Mouse (Mus musculus): ENCODE results near the gene Lpp. TPM values are rescaled to one million over a fixed set of nuclear protein-coding genes. Genes with fewer than 3 reads are reported as not detected.

The Lpp gene
- polyA plus RNA-seq, 1 experiment from 2014 or later = 11.5 TPM

- H3K9me3 ChIP-seq = no peaks in the 10 kb centered on the region
- H3K36me3 ChIP-seq = no peaks in the 10 kb centered on the region
- WGBS = 82% methylated on average over 2 of the region's 2 CpGs
- H3K9ac ChIP-seq = no peak overlapping the region
- no peak for ATAC-seq (ENCODE audit: low FRiP score, low read depth)
- H3K27ac ChIP-seq (replicated peaks) = no peak overlapping the region
- H3K4me1 ChIP-seq (replicated peaks) = no peaks in the 10 kb centered on the region
- no peak overlapping the region for H3K4me3 ChIP-seq
- no peaks in the 10 kb centered on the region for H3K27me3 ChIP-seq
- no peak overlapping the region for H3K4me2 ChIP-seq
Observed at GRCm38 (mm10) chr16:24577798-24578197, 184.5 kb downstream of the Lpp start.

- 85% methylated on average over 2 of the region's 2 CpGs for WGBS
- Histone ChIP-seq H3K9me3 (no peaks in the 10 kb centered on the region), H3K4me3 (no peak overlapping the region)
Observed at GRCm38 (mm10) chr16:24582847-24583246, 189.5 kb downstream of the Lpp start.

GRCm38 (mm10) chr16:24593535-24593934, 200.2 kb downstream of the Lpp start:
- Histone ChIP-seq H3K4me1 (replicated peaks) (no peaks in the 10 kb centered on the region), H3K27ac (replicated peaks) (no peak overlapping the region), H3K36me3 (no peaks in the 10 kb centered on the region), H3K9me3 (no peaks in the 10 kb centered on the region), H3K4me2 (no peak overlapping the region), H3K27me3 (no peaks in the 10 kb centered on the region), H3K4me3 (no peak overlapping the region), H3K9ac (no peak overlapping the region)
- no peak for ATAC-seq (ENCODE audit: low FRiP score, low read depth)
- 84% methylated on average over 4 of the region's 4 CpGs for WGBS

More at GRCm38 (mm10) chr16:24582847-24583246, 189.5 kb downstream of the Lpp start:
- Histone ChIP-seq H3K9ac (no peak overlapping the region), H3K36me3 (no peaks in the 10 kb centered on the region), H3K4me2 (no peak overlapping the region), H3K27me3 (no peaks in the 10 kb centered on the region), H3K4me1 (replicated peaks) (no peaks in the 10 kb centered on the region), H3K27ac (replicated peaks) (no peak overlapping the region)
- no peak for ATAC-seq (ENCODE audit: low FRiP score, low read depth)

- Histone ChIP-seq H3K4me2 (no peak overlapping the region), H3K27ac (replicated peaks) (no peak overlapping the region), H3K4me3 (no peak overlapping the region), H3K36me3 (no peaks in the 10 kb centered on the region), H3K4me1 (replicated peaks) (no peaks in the 10 kb centered on the region), H3K9ac (no peak overlapping the region), H3K9me3 (no peaks in the 10 kb centered on the region), H3K27me3 (no peaks in the 10 kb centered on the region)
- no peak for ATAC-seq (ENCODE audit: low FRiP score, low read depth)
- 84% methylated on average over 5 of the region's 5 CpGs for WGBS
Observed at GRCm38 (mm10) chr16:24594508-24594907, 201.2 kb downstream of the Lpp start.

GRCm38 (mm10) chr16:24595493-24595892, 202.2 kb downstream of the Lpp start:
- no peaks in the 10 kb centered on the region for H3K36me3 ChIP-seq
- H3K27ac ChIP-seq (replicated peaks) = no peak overlapping the region
- H3K9ac ChIP-seq = no peak overlapping the region
- H3K4me1 ChIP-seq (replicated peaks) = no peaks in the 10 kb centered on the region
- H3K4me2 ChIP-seq = no peak overlapping the region
- H3K9me3 ChIP-seq = no peaks in the 10 kb centered on the region
- no peak for ATAC-seq (ENCODE audit: low FRiP score, low read depth)
- H3K27me3 ChIP-seq = no peaks in the 10 kb centered on the region
- no peak overlapping the region for H3K4me3 ChIP-seq

DNA sequence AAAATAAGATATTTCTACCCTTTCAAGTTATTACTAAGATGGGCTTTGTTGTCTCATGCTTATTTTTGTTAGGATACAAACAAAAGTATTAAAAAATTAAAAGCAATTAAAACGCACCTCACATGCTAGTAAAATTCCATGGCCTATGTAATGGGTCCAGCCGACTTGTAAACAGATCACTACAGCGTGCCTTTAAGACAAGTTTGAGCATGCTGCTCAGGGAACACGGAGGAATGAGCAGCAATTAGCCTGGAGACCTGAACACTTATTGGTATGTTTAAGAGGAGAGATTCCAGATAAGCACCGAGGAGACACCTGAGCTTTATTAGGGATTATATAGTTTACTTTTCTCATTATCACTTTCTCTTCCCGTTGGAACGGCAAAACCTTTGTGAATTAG, 205.3 kb downstream of the Lpp start:
- no peaks in the 10 kb centered on the region for H3K4me1 ChIP-seq (replicated peaks)
- H3K4me3 ChIP-seq = no peak overlapping the region
- H3K36me3 ChIP-seq = no peaks in the 10 kb centered on the region
- no peaks in the 10 kb centered on the region for H3K9me3 ChIP-seq
- no peaks in the 10 kb centered on the region for H3K27me3 ChIP-seq
- no peak overlapping the region for H3K27ac ChIP-seq (replicated peaks)
- no peak overlapping the region for H3K9ac ChIP-seq
- ATAC-seq (ENCODE audit: low FRiP score, low read depth) = no peak
- 78% methylated on average over 7 of the region's 7 CpGs for WGBS
- no peak overlapping the region for H3K4me2 ChIP-seq

DNA sequence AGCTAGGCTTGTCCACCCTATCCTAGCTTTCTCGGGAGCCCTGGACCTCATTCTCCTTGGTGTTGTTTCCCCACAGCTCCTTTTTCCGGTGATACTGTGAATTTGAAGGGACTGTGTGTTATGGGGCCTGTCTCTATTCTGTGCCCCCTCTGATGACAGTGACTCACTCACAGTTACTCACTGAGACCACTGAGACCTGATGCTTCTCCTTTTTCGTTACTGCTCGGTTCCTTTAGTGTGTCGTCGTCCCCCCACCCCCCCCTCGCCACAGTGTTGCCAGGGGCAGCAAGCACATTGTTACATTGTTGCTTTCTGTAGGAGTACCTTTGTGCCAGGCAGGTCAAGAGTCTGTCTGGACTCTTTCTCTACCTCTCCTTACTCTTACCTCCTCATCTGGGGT, 206.5 kb downstream of the Lpp start:
- ATAC-seq (ENCODE audit: low FRiP score, low read depth) = no peak
- H3K27ac ChIP-seq (replicated peaks) = no peak overlapping the region
- H3K9ac ChIP-seq = no peak overlapping the region
- no peak overlapping the region for H3K4me3 ChIP-seq
- H3K4me1 ChIP-seq (replicated peaks) = no peaks in the 10 kb centered on the region
- no peaks in the 10 kb centered on the region for H3K9me3 ChIP-seq
- H3K36me3 ChIP-seq = no peaks in the 10 kb centered on the region
- no peak overlapping the region for H3K4me2 ChIP-seq
- H3K27me3 ChIP-seq = no peaks in the 10 kb centered on the region
- WGBS = 70% methylated on average over 7 of the region's 7 CpGs

DNA sequence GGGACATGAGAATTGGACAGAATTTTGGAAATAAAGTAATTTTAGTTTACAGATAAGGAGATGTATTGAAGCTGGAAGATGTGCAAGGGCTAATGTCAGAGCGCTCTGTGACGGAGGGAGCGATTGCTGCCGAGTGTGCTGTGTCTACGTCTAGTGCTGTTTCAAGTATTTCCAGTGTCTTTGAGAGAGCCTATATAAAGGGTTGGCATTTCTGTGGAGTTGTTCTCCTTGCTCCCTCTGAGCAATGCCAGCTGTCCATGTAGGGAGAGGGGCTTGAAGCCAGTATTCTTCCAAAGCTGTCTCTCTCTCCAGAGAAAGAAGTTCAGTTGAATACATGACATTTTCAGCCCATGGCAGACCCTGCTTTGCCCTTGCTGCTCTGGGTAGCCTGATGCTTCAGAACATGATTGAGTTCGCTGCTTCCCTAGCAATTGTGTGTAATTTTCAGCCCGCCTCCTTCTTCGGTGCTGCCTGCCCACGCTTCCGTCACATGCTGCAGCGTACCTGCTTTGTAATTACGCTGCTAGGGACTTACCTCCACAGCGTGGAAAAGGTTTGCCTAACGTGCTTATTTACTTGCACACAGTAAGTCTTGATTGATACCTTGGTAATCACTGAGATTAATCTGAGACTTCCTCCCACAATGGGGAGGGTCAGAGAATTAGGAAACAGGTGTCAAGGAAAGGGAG, 207.1 kb downstream of the Lpp start:
- 86% methylated on average over 14 of the region's 14 CpGs for WGBS
- no peak overlapping the region for H3K4me2 ChIP-seq
- H3K9me3 ChIP-seq = no peaks in the 10 kb centered on the region
- ATAC-seq (ENCODE audit: low FRiP score, low read depth) = no peak
- H3K9ac ChIP-seq = no peak overlapping the region
- no peak overlapping the region for H3K4me3 ChIP-seq
- H3K36me3 ChIP-seq = no peaks in the 10 kb centered on the region
- H3K27ac ChIP-seq (replicated peaks) = no peak overlapping the region
- no peaks in the 10 kb centered on the region for H3K4me1 ChIP-seq (replicated peaks)
- H3K27me3 ChIP-seq = no peaks in the 10 kb centered on the region

- Histone ChIP-seq H3K36me3 (no peaks in the 10 kb centered on the region), H3K9me3 (no peaks in the 10 kb centered on the region), H3K4me2 (no peak overlapping the region), H3K9ac (no peak overlapping the region), H3K4me3 (no peak overlapping the region), H3K27me3 (no peaks in the 10 kb centered on the region), H3K4me1 (replicated peaks) (no peaks in the 10 kb centered on the region), H3K27ac (replicated peaks) (no peak overlapping the region)
- no peak for ATAC-seq (ENCODE audit: low FRiP score, low read depth)
- 88% methylated on average over 4 of the region's 4 CpGs for WGBS
Observed at GRCm38 (mm10) chr16:24603342-24603741, 210.0 kb downstream of the Lpp start.

- Histone ChIP-seq H3K4me3 (no peak overlapping the region), H3K27ac (replicated peaks) (no peak overlapping the region), H3K9ac (no peak overlapping the region), H3K36me3 (no peaks in the 10 kb centered on the region), H3K4me1 (replicated peaks) (no peaks in the 10 kb centered on the region), H3K4me2 (no peak overlapping the region), H3K9me3 (no peaks in the 10 kb centered on the region), H3K27me3 (no peaks in the 10 kb centered on the region)
- ATAC-seq (ENCODE audit: low FRiP score, low read depth) = no peak
- 78% methylated on average over 8 of the region's 8 CpGs for WGBS
Observed at GRCm38 (mm10) chr16:24607896-24608457, 214.7 kb downstream of the Lpp start.

DNA sequence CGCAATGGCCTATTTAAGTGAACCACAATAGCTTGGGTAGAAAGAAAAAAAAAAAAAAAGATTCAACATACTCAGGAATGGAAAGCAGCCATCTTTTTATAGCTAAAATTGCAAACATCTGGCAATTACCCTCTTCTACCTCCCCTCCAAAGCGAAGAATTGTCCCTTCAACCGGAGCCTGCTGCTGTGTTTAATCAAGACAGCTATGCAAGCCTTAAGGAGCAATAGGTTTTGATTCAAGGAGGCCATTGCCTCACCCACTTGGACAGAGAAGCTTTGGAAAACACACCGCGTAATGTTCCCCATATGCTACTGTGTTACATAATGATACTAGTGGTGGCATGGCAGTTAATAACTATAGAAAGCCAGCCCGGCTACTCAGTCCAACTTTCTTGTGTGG, 226.2 kb downstream of the Lpp start:
- Histone ChIP-seq H3K27ac (replicated peaks) (no peak overlapping the region), H3K4me1 (replicated peaks) (peaks cover 4% of the 10 kb centered on the region), H3K4me2 (no peak overlapping the region), H3K4me3 (no peak overlapping the region), H3K36me3 (no peaks in the 10 kb centered on the region), H3K9me3 (no peaks in the 10 kb centered on the region), H3K9ac (no peak overlapping the region), H3K27me3 (no peaks in the 10 kb centered on the region)
- 86% methylated on average over 6 of the region's 6 CpGs for WGBS
- ATAC-seq (ENCODE audit: low FRiP score, low read depth) = no peak

- H3K4me3 ChIP-seq = no peak overlapping the region
- peaks cover 10% of the 10 kb centered on the region for H3K4me1 ChIP-seq (replicated peaks)
- no peak overlapping the region for H3K9ac ChIP-seq
- no peaks in the 10 kb centered on the region for H3K9me3 ChIP-seq
- 90% methylated on average over 3 of the region's 3 CpGs for WGBS
- no peak overlapping the region for H3K4me2 ChIP-seq
- no peak overlapping the region for H3K27ac ChIP-seq (replicated peaks)
- no peaks in the 10 kb centered on the region for H3K27me3 ChIP-seq
- ATAC-seq (ENCODE audit: low FRiP score, low read depth) = no peak
- no peaks in the 10 kb centered on the region for H3K36me3 ChIP-seq
Observed at GRCm38 (mm10) chr16:24620021-24620420, 226.7 kb downstream of the Lpp start.

Data from hindbrain, embryonic 15.5 days (tissue).